Mouse (Mus musculus): Measurements from ENCODE around the gene Sfmbt2. TPM values are rescaled to one million over a fixed set of nuclear protein-coding genes. Genes with fewer than 3 reads are reported as not detected.

Sfmbt2 gene
- total and polyA plus RNA-seq, 3 experiments = not detected

- no peak for TF ChIP-seq USF1 (IDR thresholded peaks at IDR 0.05; ENCODE audit: low read depth, low read length)
- no peak for TF ChIP-seq NRF1 (IDR thresholded peaks at IDR 0.05; ENCODE audit: low read depth, low read length)
- no peak for TF ChIP-seq USF2 (conservative IDR thresholded peaks at IDR 0.05; ENCODE audit: low read depth, low read length)
- no peak for TF ChIP-seq BHLHE40 (IDR thresholded peaks at IDR 0.05; ENCODE audit: low read depth, low read length)
- no peak for TF ChIP-seq ZMIZ1 (IDR thresholded peaks at IDR 0.05; ENCODE audit: low read depth, low read length)
- TF ChIP-seq ETS1 (conservative IDR thresholded peaks at IDR 0.05; ENCODE audit: low read depth, low read length) = no peak
- TF ChIP-seq EP300 (IDR thresholded peaks at IDR 0.05; ENCODE audit: low read length) = no peak
- no peak for TF ChIP-seq JUN (IDR thresholded peaks at IDR 0.05; ENCODE audit: insufficient read depth, low read depth, low read length)
- no peak for TF ChIP-seq JUND (conservative IDR thresholded peaks at IDR 0.05; ENCODE audit: low read depth, low read length)
- no peak for TF ChIP-seq POLR2A (IDR thresholded peaks at IDR 0.05; ENCODE audit: low read depth, low read length)
- no peak for TF ChIP-seq CHD1 (IDR thresholded peaks at IDR 0.05; ENCODE audit: low read depth, low read length)
- Histone ChIP-seq H3K36me3 (replicated peaks in 1 of 2; ENCODE audit: control insufficient read depth in 1 of 2, insufficient read depth in 1 of 2, low read length in 1 of 2) (no peaks in the 10 kb centered on the region), H3K9me3 (replicated peaks; ENCODE audit: low read length) (no peaks in the 10 kb centered on the region), H3K27ac (ENCODE audit: insufficient read depth, low read depth) (no peak overlapping the region), H3K4me3 (replicated peaks in 1 of 3; ENCODE audit: low read depth in 2 of 3, low read length in 2 of 3, poor library complexity in 1 of 3) (no peak overlapping the region), H3K27me3 (replicated peaks) (no peaks in the 10 kb centered on the region), H3K9ac (ENCODE audit: insufficient read depth, low read depth) (no peak overlapping the region), H3K4me2 (ENCODE audit: insufficient read depth, low read depth, poor library complexity, severe bottlenecking) (no peak overlapping the region), H3K4me1 (ENCODE audit: control insufficient read depth in 1 of 2, insufficient read depth in 2 of 2) (no peaks in the 10 kb centered on the region), H3K79me2 (replicated peaks; ENCODE audit: control insufficient read depth, extremely low read depth, insufficient read depth, poor library complexity, severe bottlenecking) (no peaks in the 10 kb centered on the region)
- dilution Hi-C loops (cut with MboI; ENCODE audit: extremely low pct_ligation_motif_present, extremely low pct_unique_long_range_greater_than_20kb, low sequenced_read_pairs) (no loop called here), in situ Hi-C loops (cut with MboI; ENCODE audit: low pct_ligation_motif_present, low pct_unique_long_range_greater_than_20kb, low sequenced_read_pairs) (no loop called here)
- no peak for DNase-seq (ENCODE audit: extremely low read depth)
Observed at GRCm38 (mm10) chr2:10582673-10583072, 212.4 kb downstream of the Sfmbt2 start.

- TF ChIP-seq PAX5 (IDR thresholded peaks at IDR 0.05; ENCODE audit: low read length) (no peak), ELF1 (IDR thresholded peaks at IDR 0.05; ENCODE audit: low read depth, low read length) (no peak), CHD1 (IDR thresholded peaks at IDR 0.05; ENCODE audit: low read depth, low read length) (no peak), BHLHE40 (IDR thresholded peaks at IDR 0.05; ENCODE audit: low read depth, low read length) (no peak), ETS1 (conservative IDR thresholded peaks at IDR 0.05; ENCODE audit: low read depth, low read length) (no peak), RAD21 (IDR thresholded peaks at IDR 0.05; ENCODE audit: low read depth, low read length) (no peak)
- Histone ChIP-seq H3K27me3 (replicated peaks) (no peaks in the 10 kb centered on the region), H3K9ac (ENCODE audit: insufficient read depth, low read depth) (no peak overlapping the region), H3K9me3 (replicated peaks; ENCODE audit: low read length) (no peaks in the 10 kb centered on the region), H3K79me2 (replicated peaks; ENCODE audit: control insufficient read depth, extremely low read depth, insufficient read depth, poor library complexity, severe bottlenecking) (no peaks in the 10 kb centered on the region), H3K27ac (ENCODE audit: insufficient read depth, low read depth) (no peak overlapping the region), H3K4me1 (ENCODE audit: control insufficient read depth in 1 of 2, insufficient read depth in 2 of 2) (no peaks in the 10 kb centered on the region), H3K4me3 (replicated peaks in 1 of 3; ENCODE audit: low read depth in 2 of 3, low read length in 2 of 3, poor library complexity in 1 of 3) (no peak overlapping the region), H3K36me3 (replicated peaks in 1 of 2; ENCODE audit: control insufficient read depth in 1 of 2, insufficient read depth in 1 of 2, low read length in 1 of 2) (no peaks in the 10 kb centered on the region), H3K4me2 (ENCODE audit: insufficient read depth, low read depth, poor library complexity, severe bottlenecking) (no peak overlapping the region)
- no peak for DNase-seq (ENCODE audit: extremely low read depth)
- dilution Hi-C loops (cut with MboI; ENCODE audit: extremely low pct_ligation_motif_present, extremely low pct_unique_long_range_greater_than_20kb, low sequenced_read_pairs) (no loop called here), in situ Hi-C loops (cut with MboI; ENCODE audit: low pct_ligation_motif_present, low pct_unique_long_range_greater_than_20kb, low sequenced_read_pairs) (no loop called here)
Observed at GRCm38 (mm10) chr2:10583103-10583502, 212.8 kb downstream of the Sfmbt2 start.

GRCm38 (mm10) chr2:10591310-10591709 is 221.0 kb downstream of the Sfmbt2 start:
- dilution Hi-C loops (cut with MboI; ENCODE audit: extremely low pct_ligation_motif_present, extremely low pct_unique_long_range_greater_than_20kb, low sequenced_read_pairs) = no loop called here
- no peak for DNase-seq (ENCODE audit: extremely low read depth)
- no peak overlapping the region for H3K27ac ChIP-seq (ENCODE audit: insufficient read depth, low read depth)
- H3K36me3 ChIP-seq (replicated peaks in 1 of 2; ENCODE audit: control insufficient read depth in 1 of 2, insufficient read depth in 1 of 2, low read length in 1 of 2) = no peaks in the 10 kb centered on the region
- H3K4me2 ChIP-seq (ENCODE audit: insufficient read depth, low read depth, poor library complexity, severe bottlenecking) = no peak overlapping the region
- no peaks in the 10 kb centered on the region for H3K79me2 ChIP-seq (replicated peaks; ENCODE audit: control insufficient read depth, extremely low read depth, insufficient read depth, poor library complexity, severe bottlenecking)
- H3K4me3 ChIP-seq (replicated peaks in 1 of 3; ENCODE audit: low read depth in 2 of 3, low read length in 2 of 3, poor library complexity in 1 of 3) = no peak overlapping the region
- no peaks in the 10 kb centered on the region for H3K4me1 ChIP-seq (ENCODE audit: control insufficient read depth in 1 of 2, insufficient read depth in 2 of 2)
- no peak overlapping the region for H3K9ac ChIP-seq (ENCODE audit: insufficient read depth, low read depth)
- no peaks in the 10 kb centered on the region for H3K9me3 ChIP-seq (replicated peaks; ENCODE audit: low read length)
- in situ Hi-C loops (cut with MboI; ENCODE audit: low pct_ligation_motif_present, low pct_unique_long_range_greater_than_20kb, low sequenced_read_pairs) = no loop called here
- H3K27me3 ChIP-seq (replicated peaks) = no peaks in the 10 kb centered on the region
- no peak for TF ChIP-seq JUN (IDR thresholded peaks at IDR 0.05; ENCODE audit: insufficient read depth, low read depth, low read length)

All from CH12.LX (cell line).